Mouse (Mus musculus): Measurements from ENCODE around the gene Prdm16. TPM values are rescaled to one million over a fixed set of nuclear protein-coding genes. Genes with fewer than 3 reads are reported as not detected.

The Prdm16 gene
- polyA plus RNA-seq, 1 experiment: 2.0 TPM

GRCm38 (mm10) chr4:154574208-154574875 lies 62.3 kb downstream of the Prdm16 start:
- H3K27me3 ChIP-seq (ENCODE audit: control insufficient read depth, insufficient read depth, low read length): no peaks in the 10 kb centered on the region
- no peak for DNase-seq (ENCODE audit: low read depth in 1 of 2, low spot score in 2 of 2)
- no peaks in the 10 kb centered on the region for H3K36me3 ChIP-seq (ENCODE audit: control insufficient read depth, insufficient read depth, low read length)
- no peak overlapping the region for H3K27ac ChIP-seq (ENCODE audit: insufficient read depth, low read length)
- 78% methylated on average over 13 of the region's 13 CpGs for WGBS
- H3K4me1 ChIP-seq (ENCODE audit: control insufficient read depth, insufficient read depth, insufficient read length): no peaks in the 10 kb centered on the region
- TF ChIP-seq POLR2A (IDR thresholded peaks at IDR 0.05; ENCODE audit: low read depth, low read length): no peak
- TF ChIP-seq CTCF (IDR thresholded peaks at IDR 0.05; ENCODE audit: extremely low read depth, insufficient read depth, insufficient read length, insufficient replicate concordance): no peak
- no peak overlapping the region for H3K4me3 ChIP-seq (ENCODE audit: extremely low read depth, insufficient read depth, insufficient read length)

- 78% methylated on average over 10 of the region's 10 CpGs for WGBS
- TF ChIP-seq POLR2A (IDR thresholded peaks at IDR 0.05; ENCODE audit: low read depth, low read length) (no peak), CTCF (IDR thresholded peaks at IDR 0.05; ENCODE audit: extremely low read depth, insufficient read depth, insufficient read length, insufficient replicate concordance) (no peak)
- no peaks in the 10 kb centered on the region for H3K27me3 ChIP-seq (ENCODE audit: control insufficient read depth, insufficient read depth, low read length)
These were observed 66.2 kb downstream of the Prdm16 start for GRCm38 (mm10) chr4:154570451-154570881.

GRCm38 (mm10) chr4:154569845-154570244 lies 66.8 kb downstream of the Prdm16 start:
- TF ChIP-seq CTCF (IDR thresholded peaks at IDR 0.05; ENCODE audit: extremely low read depth, insufficient read depth, insufficient read length, insufficient replicate concordance) (no peak), POLR2A (IDR thresholded peaks at IDR 0.05; ENCODE audit: low read depth, low read length) (no peak)
- DNase-seq (ENCODE audit: low read depth in 1 of 2, low spot score in 2 of 2): no peak
- no peaks in the 10 kb centered on the region for H3K36me3 ChIP-seq (ENCODE audit: control insufficient read depth, insufficient read depth, low read length)
- 89% methylated on average over 9 of the region's 9 CpGs for WGBS
- no peak overlapping the region for H3K4me3 ChIP-seq (ENCODE audit: extremely low read depth, insufficient read depth, insufficient read length)
- no peaks in the 10 kb centered on the region for H3K4me1 ChIP-seq (ENCODE audit: control insufficient read depth, insufficient read depth, insufficient read length)
- H3K27ac ChIP-seq (ENCODE audit: insufficient read depth, low read length): no peak overlapping the region
- H3K27me3 ChIP-seq (ENCODE audit: control insufficient read depth, insufficient read depth, low read length): no peaks in the 10 kb centered on the region

More at GRCm38 (mm10) chr4:154570451-154570881, 66.2 kb downstream of the Prdm16 start:
- Histone ChIP-seq H3K36me3 (ENCODE audit: control insufficient read depth, insufficient read depth, low read length) (no peaks in the 10 kb centered on the region), H3K4me3 (ENCODE audit: extremely low read depth, insufficient read depth, insufficient read length) (no peak overlapping the region), H3K27ac (ENCODE audit: insufficient read depth, low read length) (no peak overlapping the region), H3K4me1 (ENCODE audit: control insufficient read depth, insufficient read depth, insufficient read length) (no peaks in the 10 kb centered on the region)
- DNase-seq (ENCODE audit: low read depth in 1 of 2, low spot score in 2 of 2): no peak

- WGBS: 88% methylated on average over 15 of the region's 15 CpGs
- DNase-seq (ENCODE audit: low read depth in 1 of 2, low spot score in 2 of 2): no peak
- H3K36me3 ChIP-seq (ENCODE audit: control insufficient read depth, insufficient read depth, low read length): no peaks in the 10 kb centered on the region
These were observed 67.9 kb downstream of the Prdm16 start for GRCm38 (mm10) chr4:154568798-154569197.

GRCm38 (mm10) chr4:154567942-154568341 lies 68.7 kb downstream of the Prdm16 start:
- H3K27me3 ChIP-seq (ENCODE audit: control insufficient read depth, insufficient read depth, low read length): no peaks in the 10 kb centered on the region
- H3K27ac ChIP-seq (ENCODE audit: insufficient read depth, low read length): no peak overlapping the region
- no peak overlapping the region for H3K4me3 ChIP-seq (ENCODE audit: extremely low read depth, insufficient read depth, insufficient read length)
- H3K36me3 ChIP-seq (ENCODE audit: control insufficient read depth, insufficient read depth, low read length): no peaks in the 10 kb centered on the region
- no peak for DNase-seq (ENCODE audit: low read depth in 1 of 2, low spot score in 2 of 2)
- H3K4me1 ChIP-seq (ENCODE audit: control insufficient read depth, insufficient read depth, insufficient read length): no peaks in the 10 kb centered on the region
- no peak for TF ChIP-seq CTCF (IDR thresholded peaks at IDR 0.05; ENCODE audit: extremely low read depth, insufficient read depth, insufficient read length, insufficient replicate concordance)
- no peak for TF ChIP-seq POLR2A (IDR thresholded peaks at IDR 0.05; ENCODE audit: low read depth, low read length)
- WGBS: 91% methylated on average over 11 of the region's 11 CpGs

More at GRCm38 (mm10) chr4:154568798-154569197, 67.9 kb downstream of the Prdm16 start:
- H3K4me3 ChIP-seq (ENCODE audit: extremely low read depth, insufficient read depth, insufficient read length): no peak overlapping the region
- no peak for TF ChIP-seq POLR2A (IDR thresholded peaks at IDR 0.05; ENCODE audit: low read depth, low read length)
- TF ChIP-seq CTCF (IDR thresholded peaks at IDR 0.05; ENCODE audit: extremely low read depth, insufficient read depth, insufficient read length, insufficient replicate concordance): no peak
- no peaks in the 10 kb centered on the region for H3K4me1 ChIP-seq (ENCODE audit: control insufficient read depth, insufficient read depth, insufficient read length)
- H3K27ac ChIP-seq (ENCODE audit: insufficient read depth, low read length): no peak overlapping the region
- no peaks in the 10 kb centered on the region for H3K27me3 ChIP-seq (ENCODE audit: control insufficient read depth, insufficient read depth, low read length)

GRCm38 (mm10) chr4:154563201-154563600 lies 73.5 kb downstream of the Prdm16 start:
- H3K36me3 ChIP-seq (ENCODE audit: control insufficient read depth, insufficient read depth, low read length): no peaks in the 10 kb centered on the region
- no peak overlapping the region for H3K27ac ChIP-seq (ENCODE audit: insufficient read depth, low read length)
- H3K27me3 ChIP-seq (ENCODE audit: control insufficient read depth, insufficient read depth, low read length): no peaks in the 10 kb centered on the region
- no peak overlapping the region for H3K4me3 ChIP-seq (ENCODE audit: extremely low read depth, insufficient read depth, insufficient read length)
- no peak for DNase-seq (ENCODE audit: low read depth in 1 of 2, low spot score in 2 of 2)
- H3K4me1 ChIP-seq (ENCODE audit: control insufficient read depth, insufficient read depth, insufficient read length): no peaks in the 10 kb centered on the region
- 84% methylated on average over 6 of the region's 6 CpGs for WGBS
- no peak for TF ChIP-seq CTCF (IDR thresholded peaks at IDR 0.05; ENCODE audit: extremely low read depth, insufficient read depth, insufficient read length, insufficient replicate concordance)
- no peak for TF ChIP-seq POLR2A (IDR thresholded peaks at IDR 0.05; ENCODE audit: low read depth, low read length)

GRCm38 (mm10) chr4:154558041-154558440 lies 78.6 kb downstream of the Prdm16 start:
- WGBS: 95% methylated on average over 5 of the region's 5 CpGs

More at GRCm38 (mm10) chr4:154558041-154558440, 78.6 kb downstream of the Prdm16 start:
- Histone ChIP-seq H3K27ac (ENCODE audit: insufficient read depth, low read length) (no peak overlapping the region), H3K36me3 (ENCODE audit: control insufficient read depth, insufficient read depth, low read length) (no peaks in the 10 kb centered on the region), H3K4me1 (ENCODE audit: control insufficient read depth, insufficient read depth, insufficient read length) (no peaks in the 10 kb centered on the region), H3K4me3 (ENCODE audit: extremely low read depth, insufficient read depth, insufficient read length) (no peak overlapping the region), H3K27me3 (ENCODE audit: control insufficient read depth, insufficient read depth, low read length) (no peaks in the 10 kb centered on the region)
- DNase-seq (ENCODE audit: low read depth in 1 of 2, low spot score in 2 of 2): no peak
- TF ChIP-seq POLR2A (IDR thresholded peaks at IDR 0.05; ENCODE audit: low read depth, low read length) (no peak), CTCF (IDR thresholded peaks at IDR 0.05; ENCODE audit: extremely low read depth, insufficient read depth, insufficient read length, insufficient replicate concordance) (no peak)
